Mouse (Mus musculus): ENCODE measurements around the gene Pirt. TPM values are rescaled to one million over a fixed set of nuclear protein-coding genes. Genes with fewer than 3 reads are reported as not detected.
A peak's percentile ranks its signal among the peaks of the same experiment; 100 is the strongest.

Pirt gene
- total RNA-seq, 2 experiments from 2014 or later: 0.11 to 0.14 TPM

- DNase-seq (ENCODE audit: low spot score in 2 of 2): no peak
- intact Hi-C loops (cut with DNase I): no loop called here
These were observed 30.2 kb downstream of the Pirt start for GRCm38 (mm10) chr11:66942011-66942410.

- intact Hi-C loops (cut with DNase I): no loop called here
- DNase-seq (ENCODE audit: low spot score in 2 of 2): no peak
These were observed 33.5 kb downstream of the Pirt start for GRCm38 (mm10) chr11:66945224-66945767.

DNA sequence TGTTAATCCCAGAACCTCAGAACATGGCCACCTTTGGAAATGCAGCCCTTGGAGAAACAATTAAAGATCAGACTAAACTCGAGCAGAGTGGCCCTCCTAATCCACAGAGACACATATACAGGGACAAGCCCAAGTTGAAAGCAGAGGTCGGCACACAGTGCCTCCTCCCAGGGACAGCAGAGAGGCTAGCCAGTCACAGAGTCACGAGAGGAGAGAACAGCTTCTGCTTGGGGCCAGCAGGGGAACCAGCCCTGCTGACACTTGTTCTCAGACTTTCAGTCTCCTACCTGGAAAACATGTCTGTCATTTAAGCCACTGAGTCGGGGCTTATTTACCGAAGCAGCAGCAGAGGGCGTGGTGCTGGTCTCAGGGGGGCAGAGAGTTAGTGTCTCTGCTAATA is 34.7 kb downstream of the Pirt start:
- intact Hi-C loops (cut with DNase I): no loop called here
- no peak for DNase-seq (ENCODE audit: low spot score in 2 of 2)

DNA sequence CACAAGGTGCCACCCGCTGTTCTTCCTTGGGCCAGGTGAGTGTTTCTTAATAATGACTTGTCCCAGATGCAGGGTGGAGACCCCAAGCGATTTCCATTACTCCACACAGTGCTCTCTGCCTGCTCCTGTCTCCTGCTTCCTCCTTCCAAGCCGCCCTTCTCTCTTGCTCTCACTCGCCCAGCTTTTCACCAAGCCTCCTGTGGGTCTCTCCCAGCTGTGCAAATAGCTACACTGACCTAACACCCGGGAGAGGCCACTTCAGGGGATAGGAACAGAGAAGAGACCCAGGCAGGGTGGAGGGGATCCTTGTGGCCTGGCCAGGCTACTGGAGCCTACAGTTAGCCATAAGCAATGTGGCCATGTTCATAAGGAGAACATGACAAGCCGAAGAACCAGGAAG is 35.1 kb downstream of the Pirt start:
- no peak for DNase-seq (ENCODE audit: low spot score in 2 of 2)
- intact Hi-C loops (cut with DNase I): no loop called here

- intact Hi-C loops (cut with DNase I): no loop called here
- DNase-seq (ENCODE audit: low spot score in 2 of 2): no peak
These were observed 44.5 kb downstream of the Pirt start, which contains the start of gene Tmem238l for GRCm38 (mm10) chr11:66956303-66956702. Gene Tmem238l, plus strand, starts transcription at chr11:66956638.

DNA sequence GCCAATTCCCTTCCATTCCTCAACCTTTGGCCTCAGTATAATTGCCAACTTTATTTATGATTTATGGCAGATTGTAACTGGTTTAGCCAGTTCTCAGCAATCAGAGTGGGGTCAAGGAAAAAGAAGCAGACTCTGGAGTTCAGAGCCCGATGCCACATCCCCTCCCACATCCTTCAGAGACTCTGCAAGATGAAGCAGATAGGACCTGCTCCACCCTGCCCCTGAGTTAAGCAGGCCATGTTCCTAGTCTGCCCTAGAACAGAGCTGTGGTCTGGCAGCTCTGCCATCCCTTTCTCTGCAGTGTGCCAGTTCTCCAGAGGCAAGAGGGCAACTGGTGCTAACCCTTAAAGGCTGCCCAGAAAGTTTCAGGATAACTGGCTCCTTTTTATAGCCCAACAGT is 49.0 kb downstream of the Pirt start:
- intact Hi-C loops (cut with DNase I): no loop called here
- DNase-seq (ENCODE audit: low spot score in 2 of 2): no peak

GRCm38 (mm10) chr11:66961447-66962176 is 49.8 kb downstream of the Pirt start:
- DNase-seq (ENCODE audit: low spot score in 2 of 2): no peak
- intact Hi-C loops (cut with DNase I): no loop called here

GRCm38 (mm10) chr11:66963462-66963861 is 51.7 kb downstream of the Pirt start:
- DNase-seq (ENCODE audit: low spot score in 2 of 2): no peak
- intact Hi-C loops (cut with DNase I): no loop called here

GRCm38 (mm10) chr11:66966500-66967116 is 54.8 kb downstream of the Pirt start:
- DNase-seq (ENCODE audit: low spot score in 2 of 2): peak in 1 of 2 experiments; percentile 2
- intact Hi-C loops (cut with DNase I): no loop called here

DNA sequence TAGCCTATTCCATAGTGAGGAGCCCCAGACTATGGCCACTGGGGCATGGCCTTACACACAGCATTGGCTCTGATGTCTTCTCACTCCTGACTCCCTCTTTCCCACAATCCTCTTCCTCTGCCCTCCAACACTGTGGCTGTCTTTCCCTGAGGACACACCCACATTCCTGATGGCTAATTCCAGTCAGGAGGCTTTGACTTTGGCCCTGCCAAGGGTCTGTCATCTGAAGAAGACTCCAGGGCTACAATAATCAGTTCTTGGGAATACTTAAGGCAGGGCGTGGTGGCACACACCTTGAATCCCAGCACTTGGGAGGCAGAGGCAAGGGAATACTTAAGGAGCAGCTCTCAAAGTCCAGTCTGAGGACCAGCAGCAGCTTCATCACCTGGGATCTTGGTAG is 56.8 kb downstream of the Pirt start:
- DNase-seq (ENCODE audit: low spot score in 2 of 2): no peak
- intact Hi-C loops (cut with DNase I): no loop called here

DNA sequence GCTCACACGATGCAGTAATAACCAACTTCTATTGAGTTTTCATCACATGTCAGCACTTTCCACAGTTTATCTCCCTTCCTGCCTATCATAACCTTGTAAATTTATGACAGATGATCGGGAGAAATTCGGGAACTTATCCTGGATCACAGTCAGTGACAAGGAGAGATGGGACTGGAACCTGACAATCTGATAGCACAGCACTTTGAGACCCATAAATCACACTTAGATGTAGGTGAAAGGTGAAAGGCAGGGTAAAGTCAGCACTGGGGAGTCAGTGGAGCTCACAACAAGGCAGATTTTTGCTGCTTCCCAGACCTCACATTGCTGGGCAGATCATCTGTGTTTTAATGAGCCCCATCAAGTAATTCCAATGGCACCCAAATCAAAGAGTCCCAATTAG is 61.7 kb downstream of the Pirt start:
- DNase-seq (ENCODE audit: low spot score in 2 of 2): no peak
- intact Hi-C loops (cut with DNase I): loop anchor here (5.0 kb wide), 1 partner anchor 36 kb away; no protein-coding TSS in a partner anchor

- intact Hi-C loops (cut with DNase I): no loop called here
- DNase-seq (ENCODE audit: low spot score in 2 of 2): no peak
These were observed 64.0 kb downstream of the Pirt start for GRCm38 (mm10) chr11:66975606-66976330.

Other genes starting within 250 kb of the Pirt start
- gene Tmem238l, start 44.7 kb downstream of the Pirt start, total RNA-seq (2021): not detected
- gene Tmem220, start 113.2 kb downstream of the Pirt start, total RNA-seq (2021): under 1 TPM; 0.41 to 0.44 TPM
- gene Adprm, start 140.6 kb downstream of the Pirt start, total RNA-seq (2021): 10 to 100 TPM; 25.6 to 26.6 TPM
- gene Sco1, start 140.7 kb downstream of the Pirt start, total RNA-seq (2021): 10 to 100 TPM in 1 of 2 experiments, 1 to 10 TPM in 1; 8.7 to 11.4 TPM
- gene Myh3, start 166.3 kb downstream of the Pirt start, total RNA-seq (2021): 1 to 10 TPM; 3.8 to 4.5 TPM